Mouse (Mus musculus) E14TG2a.4 (cell line): ENCODE data around the gene Ino80b.

Source experiments
- H3K27me3 ChIP-seq: 2 replicates; pipeline ENCODE4 v1.6.1; 2014; ENCODE audit warnings: low read length, control low read depth; ENCODE audit not compliant: insufficient read depth
- H3K36me3 ChIP-seq: 2 replicates; pipeline ENCODE4 v1.6.1; 2014; ENCODE audit warnings: low read length, control low read depth; ENCODE audit not compliant: insufficient read depth
- H3K4me1 ChIP-seq: replicated peaks from 2 replicates; pipeline ENCODE4 v1.6.1; 2014; ENCODE audit warnings: low read depth, low read length, control low read depth
- H3K4me3 ChIP-seq: replicated peaks from 2 replicates; pipeline ENCODE4 v1.5.1; 2014; ENCODE audit warnings: mild to moderate bottlenecking, low read length
- H3K9me3 ChIP-seq: 2 replicates; pipeline ENCODE4 v1.6.1; 2014; ENCODE audit warnings: low read length, control low read depth
- CTCF ChIP-seq: conservative IDR thresholded peaks from 2 replicates; pipeline ENCODE4 v1.5.1; 2014; ENCODE audit warnings: low read length
- NANOG ChIP-seq: IDR thresholded peaks from 2 replicates; pipeline ENCODE4 v1.6.1; 2014; ENCODE audit warnings: borderline replicate concordance, low read length, mixed read lengths
- POU5F1 ChIP-seq: IDR thresholded peaks from 2 replicates; pipeline ENCODE4 v1.6.1; 2014; ENCODE audit warnings: low read length, borderline replicate concordance

The Ino80b gene

GRCm38 (mm10) chr6:83074979-83075378, 50.3 kb downstream of the Ino80b start:
- H3K27me3 ChIP-seq = peaks cover 62% of the 10 kb centered on the region
- H3K4me1 ChIP-seq = peaks cover 41% of the 10 kb centered on the region
- peaks cover 7% of the 10 kb centered on the region for H3K36me3 ChIP-seq
- H3K9me3 ChIP-seq = no peaks in the 10 kb centered on the region
- no peak overlapping the region for H3K4me3 ChIP-seq
- TF ChIP-seq CTCF (no peak), POU5F1 (no peak), NANOG (no peak)
